8 mouse cellular contexts compared by ENCODE assay signal in the genomic region with DNA sequence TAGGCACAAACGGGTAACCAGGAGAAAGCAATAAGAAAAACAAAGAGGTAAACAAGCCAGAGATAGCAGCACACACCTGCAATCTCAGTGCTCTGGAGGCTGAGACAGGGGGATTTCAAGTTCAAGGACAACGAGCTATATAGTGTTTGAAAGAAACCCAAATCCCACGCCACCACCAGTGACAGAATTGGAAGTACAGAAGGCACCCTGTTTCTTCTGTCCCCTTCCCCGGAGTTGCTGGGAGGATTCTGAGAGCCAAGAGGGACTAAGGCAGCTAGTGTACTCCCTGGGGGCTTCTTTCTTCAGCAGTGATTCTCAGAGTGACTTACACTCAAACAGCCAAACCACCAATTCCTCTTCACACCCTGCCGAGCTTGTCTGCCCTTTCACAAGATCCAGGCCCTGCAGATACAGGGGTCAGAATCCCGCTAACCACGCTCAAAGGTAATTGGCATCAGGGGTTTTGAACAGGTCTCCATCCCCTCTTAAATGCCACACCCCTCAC. TPM values are rescaled to one million over a fixed set of nuclear protein-coding genes. Genes with fewer than 3 reads are reported as not detected.
DNase-seq lines count a peak whose midpoint lies in the region; ATAC-seq and TF ChIP-seq lines count a peak whose summit lies in the region.
"Had no signal": no experiment of that assay in that cellular context is flagged by ENCODE, and none has a peak within 500 bp of the region (broad histone marks: within the 10 kb centered on the region; RNA-seq: fewer than 3 reads in every experiment).

No protein-coding gene starts in this region.

- peak overlapping the region; percentile 40 for H3K4me2 ChIP-seq in liver, embryonic 11.5 days
- peak overlapping the region; percentile 47; the same call in 1 of the 2 replicates for H3K4me2 ChIP-seq in forebrain, embryonic 11.5 days (ENCODE audit: low read depth, low read length, severe bottlenecking)
- peak overlapping the region; percentile 60 for H3K4me2 ChIP-seq in intestine, postnatal 0 days (replicated peaks; ENCODE audit: low read depth)
- H3K4me2 ChIP-seq in stomach, embryonic 14.5 days (replicated peaks; ENCODE audit: low read depth, low read length), result peak overlapping the region; percentile 33

- H3K4me3 ChIP-seq in liver, embryonic 11.5 days (ENCODE audit: low read depth, low read length), result no peak overlapping the region
- H3K4me3 ChIP-seq in forebrain, embryonic 11.5 days (ENCODE audit: low read depth, low read length), result no peak overlapping the region
- H3K4me3 ChIP-seq in intestine, postnatal 0 days (ENCODE audit: low read depth, low read length), result no peak overlapping the region
- H3K4me3 ChIP-seq in stomach, embryonic 14.5 days (ENCODE audit: low read depth, low read length), result no peak overlapping the region
- H3K4me3 ChIP-seq: erythroblast, embryonic 14.5 days had no signal

- 49% methylated on average over 7 of the region's 7 CpGs for WGBS in liver, embryonic 11.5 days
- WGBS in forebrain, embryonic 11.5 days, result 17% methylated on average over 7 of the region's 7 CpGs
- 41% methylated on average over 7 of the region's 7 CpGs for WGBS in intestine, postnatal 0 days
- 47% methylated on average over 7 of the region's 7 CpGs for WGBS in stomach, embryonic 14.5 days

- no peak overlapping the region; the same call in 1 of the 2 replicates for H3K27ac ChIP-seq in liver, embryonic 11.5 days (ENCODE audit: low read depth, low read length)
- peak overlapping the region; percentile 99 for H3K27ac ChIP-seq in forebrain, embryonic 11.5 days (ENCODE audit: low read depth, low read length)
- peak overlapping the region; percentile 95 for H3K27ac ChIP-seq in intestine, postnatal 0 days (ENCODE audit: low read depth, low read length)
- peak overlapping the region; percentile 83 for H3K27ac ChIP-seq in stomach, embryonic 14.5 days (ENCODE audit: low read length)

- peaks cover 10% of the 10 kb centered on the region for H3K4me1 ChIP-seq in liver, embryonic 11.5 days (replicated peaks; ENCODE audit: control insufficient read depth, insufficient read depth, low read length)
- H3K4me1 ChIP-seq in forebrain, embryonic 11.5 days (replicated peaks; ENCODE audit: control insufficient read depth, insufficient read depth, low read length), result peaks cover 35% of the 10 kb centered on the region
- H3K4me1 ChIP-seq in intestine, postnatal 0 days (replicated peaks; ENCODE audit: control insufficient read depth, insufficient read depth, low read length), result peaks cover 10% of the 10 kb centered on the region; the same call in 1 of the 2 replicates
- H3K4me1 ChIP-seq in stomach, embryonic 14.5 days (ENCODE audit: control insufficient read depth, insufficient read depth, low read length), result peaks cover 27% of the 10 kb centered on the region

- H3K9ac ChIP-seq in liver, embryonic 11.5 days (ENCODE audit: low read depth, low read length), result no peak overlapping the region
- peak overlapping the region; percentile 53 for H3K9ac ChIP-seq in forebrain, embryonic 11.5 days (ENCODE audit: low read length)
- H3K9ac ChIP-seq in intestine, postnatal 0 days (ENCODE audit: low read depth, low read length), result no peak overlapping the region
- no peak overlapping the region for H3K9ac ChIP-seq in stomach, embryonic 14.5 days (replicated peaks; ENCODE audit: low read depth, low read length)

- H3K27me3 ChIP-seq in liver, embryonic 11.5 days (replicated peaks; ENCODE audit: control insufficient read depth, insufficient read depth, low read length), result peaks cover 10% of the 10 kb centered on the region
- no peaks in the 10 kb centered on the region for H3K27me3 ChIP-seq in forebrain, embryonic 11.5 days (ENCODE audit: control insufficient read depth, insufficient read depth, low read length)
- H3K27me3 ChIP-seq in intestine, postnatal 0 days (replicated peaks; ENCODE audit: control insufficient read depth, insufficient read depth, low read length), result no peaks in the 10 kb centered on the region
- no peaks in the 10 kb centered on the region for H3K27me3 ChIP-seq in stomach, embryonic 14.5 days (ENCODE audit: control insufficient read depth, insufficient read depth, low read length)

- ATAC-seq in liver, embryonic 11.5 days (replicated peaks; ENCODE audit: low FRiP score), result no peak
- no peak for ATAC-seq in forebrain, embryonic 11.5 days (replicated peaks; ENCODE audit: low FRiP score)
- ATAC-seq in intestine, postnatal 0 days, result no peak
- no peak for ATAC-seq in stomach, embryonic 14.5 days (ENCODE audit: insufficient number of reproducible peaks, insufficient read depth, low FRiP score, low read depth)

- H3K36me3 ChIP-seq in liver, embryonic 11.5 days (ENCODE audit: control insufficient read depth, insufficient read depth, low read length), result no peaks in the 10 kb centered on the region
- H3K36me3 ChIP-seq in forebrain, embryonic 11.5 days (ENCODE audit: control insufficient read depth, insufficient read depth, low read length), result no peaks in the 10 kb centered on the region
- H3K36me3 ChIP-seq in intestine, postnatal 0 days (ENCODE audit: control insufficient read depth, insufficient read depth), result no peaks in the 10 kb centered on the region
- H3K36me3 ChIP-seq in stomach, embryonic 14.5 days (ENCODE audit: control insufficient read depth, insufficient read depth, low read length), result no peaks in the 10 kb centered on the region

- TF ChIP-seq CTCF in intestine, postnatal 0 days (IDR thresholded peaks at IDR 0.05; ENCODE audit: low read depth), result no peak

- no peaks in the 10 kb centered on the region for H3K9me3 ChIP-seq in liver, embryonic 11.5 days (ENCODE audit: control insufficient read depth, low read length)
- no peaks in the 10 kb centered on the region for H3K9me3 ChIP-seq in forebrain, embryonic 11.5 days (ENCODE audit: control insufficient read depth, low read length)
- H3K9me3 ChIP-seq in intestine, postnatal 0 days (ENCODE audit: control insufficient read depth), result no peaks in the 10 kb centered on the region
- no peaks in the 10 kb centered on the region for H3K9me3 ChIP-seq in stomach, embryonic 14.5 days (ENCODE audit: control insufficient read depth, low read depth, low read length)

- DNase-seq in liver, embryonic 11.5 days (ENCODE audit: low spot score), result no peak
- DNase-seq in liver, result no peak
- DNase-seq in forebrain, embryonic 11.5 days (ENCODE audit: low spot score), result no peak
- no peak for DNase-seq in urinary bladder, adult 2 months (ENCODE audit: low spot score)
- no peak for DNase-seq in urinary bladder, adult 18-20 months (ENCODE audit: low spot score in 2 of 2)

RNA-seq across cellular contexts. Expression of a gene that starts 51.3 kb away (rescaled TPM):
- polyA plus RNA-seq in liver, embryonic 11.5 days (2014; fragmentation: Nextera tagmentation; extraction: Ambion mirVana), result 18.4 and 18.6 TPM in 2 replicates
- polyA plus RNA-seq in forebrain, embryonic 11.5 days (2014; fragmentation: Nextera tagmentation; extraction: Ambion mirVana), result 43.0 and 44.0 TPM in 2 replicates
- 69.4 and 71.8 TPM in 2 replicates for polyA plus RNA-seq in intestine, postnatal 0 days (2015; fragmentation: Nextera tagmentation; extraction: Ambion mirVana)
- polyA plus RNA-seq in stomach, embryonic 14.5 days (2014; fragmentation: Nextera tagmentation; extraction: Ambion mirVana), result 24.2 and 30.5 TPM in 2 replicates
- polyA plus RNA-seq in urinary bladder, adult 2 months (2012; rRNA removed), result 36.6 and 36.9 TPM in 2 replicates
